Mouse (Mus musculus): ENCODE results near the gene Lrrc10b. TPM values are rescaled to one million over a fixed set of nuclear protein-coding genes. Genes with fewer than 3 reads are reported as not detected.

The Lrrc10b gene
- total and polyA plus RNA-seq, 3 experiments = not detected

GRCm38 (mm10) chr19:10473779-10474178 lies 16.5 kb upstream of the Lrrc10b start:
- Histone ChIP-seq H3K79me2 (replicated peaks; ENCODE audit: control insufficient read depth, extremely low read depth, insufficient read depth, poor library complexity, severe bottlenecking) (no peaks in the 10 kb centered on the region), H3K36me3 (replicated peaks in 1 of 2; ENCODE audit: control insufficient read depth in 1 of 2, insufficient read depth in 1 of 2, low read length in 1 of 2) (no peaks in the 10 kb centered on the region), H3K4me3 (replicated peaks in 1 of 3; ENCODE audit: low read depth in 2 of 3, low read length in 2 of 3, poor library complexity in 1 of 3) (no peak overlapping the region), H3K4me1 (ENCODE audit: control insufficient read depth in 1 of 2, insufficient read depth in 2 of 2) (peaks cover 3 to 9% of the 10 kb centered on the region in 2 experiments; a peak in 2 of 4 replicates), H3K9me3 (replicated peaks; ENCODE audit: low read length) (no peaks in the 10 kb centered on the region), H3K4me2 (ENCODE audit: insufficient read depth, low read depth, poor library complexity, severe bottlenecking) (no peak overlapping the region), H3K9ac (ENCODE audit: insufficient read depth, low read depth) (no peak overlapping the region), H3K27ac (ENCODE audit: insufficient read depth, low read depth) (no peak overlapping the region), H3K27me3 (replicated peaks) (peaks cover 9% of the 10 kb centered on the region)
- no peak for DNase-seq (ENCODE audit: extremely low read depth)
- in situ Hi-C loops (cut with MboI; ENCODE audit: low pct_ligation_motif_present, low pct_unique_long_range_greater_than_20kb, low sequenced_read_pairs) (no loop called here), dilution Hi-C loops (cut with MboI; ENCODE audit: extremely low pct_ligation_motif_present, extremely low pct_unique_long_range_greater_than_20kb, low sequenced_read_pairs) (no loop called here)
- no peak for TF ChIP-seq POLR2AphosphoS2 (IDR thresholded peaks at IDR 0.05; ENCODE audit: low read depth, low read length)
- TF ChIP-seq CTCF (conservative IDR thresholded peaks at IDR 0.05 in 1 of 2, IDR thresholded peaks at IDR 0.05 in 1 of 2; ENCODE audit: low read depth in 2 of 2, low read length in 2 of 2) = no peak
- TF ChIP-seq EP300 (IDR thresholded peaks at IDR 0.05; ENCODE audit: low read length) = no peak
- TF ChIP-seq NELFE (IDR thresholded peaks at IDR 0.05; ENCODE audit: low read depth, low read length) = no peak
- no peak for TF ChIP-seq JUN (IDR thresholded peaks at IDR 0.05; ENCODE audit: insufficient read depth, low read depth, low read length)
- no peak for TF ChIP-seq RAD21 (IDR thresholded peaks at IDR 0.05; ENCODE audit: low read depth, low read length)
- TF ChIP-seq ZMIZ1 (IDR thresholded peaks at IDR 0.05; ENCODE audit: low read depth, low read length) = no peak
- no peak for TF ChIP-seq USF1 (IDR thresholded peaks at IDR 0.05; ENCODE audit: low read depth, low read length)
- no peak for TF ChIP-seq JUND (conservative IDR thresholded peaks at IDR 0.05; ENCODE audit: low read depth, low read length)

GRCm38 (mm10) chr19:10472958-10473357 lies 15.7 kb upstream of the Lrrc10b start:
- Histone ChIP-seq H3K27me3 (replicated peaks) (peaks cover 11% of the 10 kb centered on the region), H3K9ac (ENCODE audit: insufficient read depth, low read depth) (no peak overlapping the region), H3K4me2 (ENCODE audit: insufficient read depth, low read depth, poor library complexity, severe bottlenecking) (no peak overlapping the region), H3K79me2 (replicated peaks; ENCODE audit: control insufficient read depth, extremely low read depth, insufficient read depth, poor library complexity, severe bottlenecking) (no peaks in the 10 kb centered on the region), H3K4me3 (replicated peaks in 1 of 3; ENCODE audit: low read depth in 2 of 3, low read length in 2 of 3, poor library complexity in 1 of 3) (no peak overlapping the region), H3K4me1 (ENCODE audit: control insufficient read depth in 1 of 2, insufficient read depth in 2 of 2) (peaks cover 3 to 10% of the 10 kb centered on the region in 2 experiments; a peak in 2 of 4 replicates), H3K36me3 (replicated peaks in 1 of 2; ENCODE audit: control insufficient read depth in 1 of 2, insufficient read depth in 1 of 2, low read length in 1 of 2) (no peaks in the 10 kb centered on the region), H3K27ac (ENCODE audit: insufficient read depth, low read depth) (no peak overlapping the region), H3K9me3 (replicated peaks; ENCODE audit: low read length) (no peaks in the 10 kb centered on the region)
- in situ Hi-C loops (cut with MboI; ENCODE audit: low pct_ligation_motif_present, low pct_unique_long_range_greater_than_20kb, low sequenced_read_pairs) = no loop called here
- TF ChIP-seq USF1 (IDR thresholded peaks at IDR 0.05; ENCODE audit: low read depth, low read length) (no peak), CTCF (conservative IDR thresholded peaks at IDR 0.05 in 1 of 2, IDR thresholded peaks at IDR 0.05 in 1 of 2; ENCODE audit: low read depth in 2 of 2, low read length in 2 of 2) (no peak), CHD1 (IDR thresholded peaks at IDR 0.05; ENCODE audit: low read depth, low read length) (no peak), USF2 (conservative IDR thresholded peaks at IDR 0.05; ENCODE audit: low read depth, low read length) (no peak), PAX5 (IDR thresholded peaks at IDR 0.05; ENCODE audit: low read length) (no peak)
- DNase-seq (ENCODE audit: extremely low read depth) = no peak
- dilution Hi-C loops (cut with MboI; ENCODE audit: extremely low pct_ligation_motif_present, extremely low pct_unique_long_range_greater_than_20kb, low sequenced_read_pairs) = no loop called here

GRCm38 (mm10) chr19:10469171-10469658 lies 11.9 kb upstream of the Lrrc10b start:
- no peaks in the 10 kb centered on the region for H3K9me3 ChIP-seq (replicated peaks; ENCODE audit: low read length)
- H3K4me3 ChIP-seq (replicated peaks in 1 of 3; ENCODE audit: low read depth in 2 of 3, low read length in 2 of 3, poor library complexity in 1 of 3) = no peak overlapping the region
- H3K79me2 ChIP-seq (replicated peaks; ENCODE audit: control insufficient read depth, extremely low read depth, insufficient read depth, poor library complexity, severe bottlenecking) = no peaks in the 10 kb centered on the region
- DNase-seq (ENCODE audit: extremely low read depth) = no peak
- dilution Hi-C loops (cut with MboI; ENCODE audit: extremely low pct_ligation_motif_present, extremely low pct_unique_long_range_greater_than_20kb, low sequenced_read_pairs) (no loop called here), in situ Hi-C loops (cut with MboI; ENCODE audit: low pct_ligation_motif_present, low pct_unique_long_range_greater_than_20kb, low sequenced_read_pairs) (no loop called here)
- H3K4me1 ChIP-seq (ENCODE audit: control insufficient read depth in 1 of 2, insufficient read depth in 2 of 2) = peaks cover 3 to 10% of the 10 kb centered on the region in 2 experiments; a peak in 2 of 4 replicates
- no peak overlapping the region for H3K4me2 ChIP-seq (ENCODE audit: insufficient read depth, low read depth, poor library complexity, severe bottlenecking)
- H3K27me3 ChIP-seq (replicated peaks) = peaks cover 39% of the 10 kb centered on the region
- no peak overlapping the region for H3K9ac ChIP-seq (ENCODE audit: insufficient read depth, low read depth)
- TF ChIP-seq USF1 (IDR thresholded peaks at IDR 0.05; ENCODE audit: low read depth, low read length) (peak; percentile 7; the same call in 1 of the 2 replicates), MAZ (IDR thresholded peaks at IDR 0.05; ENCODE audit: low read depth, low read length) (no peak), CTCF (conservative IDR thresholded peaks at IDR 0.05 in 1 of 2, IDR thresholded peaks at IDR 0.05 in 1 of 2; ENCODE audit: low read depth in 2 of 2, low read length in 2 of 2) (no peak), E2F4 (IDR thresholded peaks at IDR 0.05; ENCODE audit: insufficient replicate concordance, low read depth, low read length) (no peak), ZC3H11A (IDR thresholded peaks at IDR 0.05; ENCODE audit: low read depth, low read length) (no peak), ZMIZ1 (IDR thresholded peaks at IDR 0.05; ENCODE audit: low read depth, low read length) (no peak), MAX (IDR thresholded peaks at IDR 0.05; ENCODE audit: low read length) (peak; percentile 55; the same call in 1 of the 2 replicates), MAFK (IDR thresholded peaks at IDR 0.05; ENCODE audit: insufficient replicate concordance, low read length) (no peak), BHLHE40 (IDR thresholded peaks at IDR 0.05; ENCODE audit: low read depth, low read length) (peak; percentile 80), JUND (conservative IDR thresholded peaks at IDR 0.05; ENCODE audit: low read depth, low read length) (no peak), POLR2A (IDR thresholded peaks at IDR 0.05; ENCODE audit: low read depth, low read length) (no peak), EP300 (IDR thresholded peaks at IDR 0.05; ENCODE audit: low read length) (no peak), SIN3A (IDR thresholded peaks at IDR 0.05; ENCODE audit: low read length) (0 out of 2 replicates have a peak, but pooled peaks have one; percentile 29), ETS1 (conservative IDR thresholded peaks at IDR 0.05; ENCODE audit: low read depth, low read length) (peak; percentile 82), PAX5 (IDR thresholded peaks at IDR 0.05; ENCODE audit: low read length) (no peak), TBP (conservative IDR thresholded peaks at IDR 0.05; ENCODE audit: low read depth, low read length) (no peak), RCOR1 (conservative IDR thresholded peaks at IDR 0.05; ENCODE audit: low read depth, low read length) (no peak), ZKSCAN1 (IDR thresholded peaks at IDR 0.05; ENCODE audit: borderline replicate concordance, low read depth, low read length) (no peak)
- no peaks in the 10 kb centered on the region for H3K36me3 ChIP-seq (replicated peaks in 1 of 2; ENCODE audit: control insufficient read depth in 1 of 2, insufficient read depth in 1 of 2, low read length in 1 of 2)
- no peak overlapping the region for H3K27ac ChIP-seq (ENCODE audit: insufficient read depth, low read depth)

All from CH12.LX (cell line).